Mouse (Mus musculus) forebrain, embryonic 16.5 days (tissue): ENCODE measurements at regions not wholly inside any gene's neighbourhood (a gene's known extent, or its start where the extent isn't known, plus 50 kb on each side); places are given as distances from the start of the nearest gene placed in this dataset.
A peak's percentile ranks its signal among the peaks of the same experiment; 100 is the strongest.

Source experiments
- ATAC-seq: fragments of 200-750 bp; cut with Nextera tagmentation; 2 replicates; pipeline ENCODE4 v1.8.0; 2017; ENCODE audit warnings: mild to moderate bottlenecking, moderate library complexity
- H3K27ac ChIP-seq: fragments of 300-500 bp; sonication (generic); 2 replicates; pipeline ENCODE4 v1.5.1; 2014; ENCODE audit warnings: low read length, control low read depth
- H3K27me3 ChIP-seq: fragments of 300-500 bp; sonication (generic); replicated peaks from 2 replicates; pipeline ENCODE4 v1.6.1; 2014; ENCODE audit warnings: low read length; ENCODE audit not compliant: control insufficient read depth, insufficient read depth
- H3K36me3 ChIP-seq: fragments of 300-500 bp; sonication (generic); 2 replicates; pipeline ENCODE4 v1.6.1; 2014; ENCODE audit not compliant: control insufficient read depth, insufficient read depth
- H3K4me1 ChIP-seq: fragments of 300-500 bp; sonication (generic); replicated peaks from 2 replicates; pipeline ENCODE4 v1.6.1; 2014; ENCODE audit warnings: low read length; ENCODE audit not compliant: control insufficient read depth, insufficient read depth
- H3K4me2 ChIP-seq: fragments of 300-500 bp; sonication (generic); 2 replicates; pipeline ENCODE4 v1.6.1; 2014; ENCODE audit warnings: mild to moderate bottlenecking, low read length, control low read depth
- H3K4me3 ChIP-seq: fragments of 300-500 bp; sonication (generic); replicated peaks from 2 replicates; pipeline ENCODE4 v1.5.1; 2014; ENCODE audit warnings: mild to moderate bottlenecking, low read length, control low read depth
- H3K9ac ChIP-seq: fragments of 300-500 bp; sonication (generic); replicated peaks from 2 replicates; pipeline ENCODE4 v1.6.1; 2014; ENCODE audit warnings: low read depth, low read length, control low read depth
- H3K9me3 ChIP-seq: fragments of 300-500 bp; sonication (generic); 2 replicates; pipeline ENCODE4 v1.6.1; 2016; ENCODE audit warnings: low read length; ENCODE audit not compliant: control insufficient read depth
- WGBS: fragments of 180-500 bp; shearing (Covaris S2); extraction: QIAGEN DNeasy Blood & Tissue Kit; methylation state at CpG from one replicate; pipeline ENCODE4 v1.1.7; 2014; 5-methylcytosine and 5-hydroxymethylcytosine counted together

DNA sequence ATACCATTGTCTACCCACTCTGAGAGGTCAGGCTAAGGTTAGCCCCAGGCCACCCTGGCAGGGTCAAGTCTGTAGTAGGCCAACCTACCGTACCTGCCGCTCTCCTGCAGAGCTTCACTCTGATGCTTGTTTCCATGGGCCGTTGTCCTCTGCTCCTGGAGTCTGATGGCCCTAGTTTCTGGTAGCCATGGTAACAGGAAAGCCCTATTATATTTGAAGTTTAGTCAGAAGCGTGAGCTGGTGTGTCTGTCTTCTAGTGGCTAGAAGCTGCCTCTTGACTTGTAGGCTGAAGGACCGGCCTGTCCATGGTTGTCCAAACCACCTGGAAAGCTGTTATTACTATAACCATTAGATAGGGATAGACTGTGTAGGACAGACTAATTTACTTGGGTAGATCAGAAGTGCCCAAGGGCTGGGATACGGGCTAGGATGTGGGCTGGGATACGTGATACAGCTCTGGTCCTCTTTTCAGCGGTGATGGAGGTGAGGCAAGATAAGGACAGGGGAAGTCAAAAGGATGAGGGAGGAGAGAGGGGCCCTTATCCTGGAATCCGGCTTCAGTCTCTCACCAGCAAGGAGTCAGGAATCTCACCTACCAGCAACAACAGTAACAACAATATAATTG is 58.5 kb upstream of the Zfp706 start:
- Histone ChIP-seq H3K9me3 (no peaks in the 10 kb centered on the region), H3K27ac (no peak overlapping the region), H3K27me3 (no peaks in the 10 kb centered on the region), H3K4me2 (no peak overlapping the region), H3K9ac (no peak overlapping the region), H3K4me3 (no peak overlapping the region), H3K36me3 (no peaks in the 10 kb centered on the region), H3K4me1 (no peaks in the 10 kb centered on the region)
- 0 out of 2 replicates have a peak, but pooled peaks have one; percentile 16 for ATAC-seq
- 82% methylated on average over 9 of the region's 9 CpGs for WGBS

DNA sequence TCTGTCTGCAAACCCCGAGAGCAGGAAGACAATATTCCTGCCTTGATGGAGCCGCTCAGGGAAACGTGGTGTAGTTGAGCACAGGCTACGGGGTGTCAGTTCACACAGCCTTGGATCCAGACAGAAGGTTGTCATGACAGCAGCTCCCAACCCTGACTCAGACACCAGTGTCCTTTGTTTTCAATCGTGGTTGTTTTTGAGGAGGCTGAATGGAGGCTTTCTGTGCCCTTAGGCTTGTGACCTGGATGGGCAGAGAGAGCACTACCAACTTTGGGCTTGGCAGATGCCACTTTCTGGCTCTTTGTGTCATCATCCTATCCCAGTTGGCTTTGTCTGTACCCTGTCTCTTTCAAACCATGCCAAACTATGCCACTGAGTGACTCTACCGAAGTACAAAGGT is 57.8 kb upstream of the Zfp706 start:
- no peaks in the 10 kb centered on the region for H3K27me3 ChIP-seq
- WGBS = 68% methylated on average over 6 of the region's 6 CpGs
- no peaks in the 10 kb centered on the region for H3K36me3 ChIP-seq
- no peak overlapping the region for H3K4me3 ChIP-seq
- H3K4me2 ChIP-seq = no peak overlapping the region
- H3K9ac ChIP-seq = no peak overlapping the region
- ATAC-seq = no peak
- no peaks in the 10 kb centered on the region for H3K4me1 ChIP-seq
- no peaks in the 10 kb centered on the region for H3K9me3 ChIP-seq
- no peak overlapping the region for H3K27ac ChIP-seq

DNA sequence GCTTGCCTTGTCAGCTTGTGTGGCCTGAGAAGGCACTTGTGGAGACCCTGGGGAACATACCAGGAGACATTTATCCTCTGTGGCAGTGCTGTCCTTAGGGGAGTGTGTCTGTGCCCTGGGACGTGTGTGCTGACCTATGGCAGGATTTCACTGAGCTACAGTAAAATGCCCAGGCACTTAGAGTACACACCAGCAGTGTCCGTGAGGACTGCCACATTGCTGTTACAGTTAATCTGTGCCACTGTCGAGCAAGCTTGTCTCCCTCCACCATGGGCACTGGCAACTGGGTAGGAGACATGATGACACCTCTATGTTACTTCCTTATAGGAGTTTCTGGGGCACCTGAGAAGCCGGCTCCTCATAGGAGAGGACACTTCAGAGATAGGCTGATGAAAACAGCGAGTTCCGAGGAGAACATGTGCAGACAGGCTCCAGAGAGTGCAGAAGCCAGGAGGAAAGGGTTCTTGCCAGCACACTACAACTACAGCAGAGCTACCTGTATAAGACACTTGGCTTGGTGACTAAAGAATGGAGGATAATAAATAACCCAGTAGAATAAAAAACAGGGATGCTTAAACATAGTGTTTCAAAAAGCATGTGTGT is 56.3 kb upstream of the Zfp706 start:
- 86% methylated on average over 6 of the region's 6 CpGs for WGBS
- H3K27ac ChIP-seq = no peak overlapping the region

DNA sequence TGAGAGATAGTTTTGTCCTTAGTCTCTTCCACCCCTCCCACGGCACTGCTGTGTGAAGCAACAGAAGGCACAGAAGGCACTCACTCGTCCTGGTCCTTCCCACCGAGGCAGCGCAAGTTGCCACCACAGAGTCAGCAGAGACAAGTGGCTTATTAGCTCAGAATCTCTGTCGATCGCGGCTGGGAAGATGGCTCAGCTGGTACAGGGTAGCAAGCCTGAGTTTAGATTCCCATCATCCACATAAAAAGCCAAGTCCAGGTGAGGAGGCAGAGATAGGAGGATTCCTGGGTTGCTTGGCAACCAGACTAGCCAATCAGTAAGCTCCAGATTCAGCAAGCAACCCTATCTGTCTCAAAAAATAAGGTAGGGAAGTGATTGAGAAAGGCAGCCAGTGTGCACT is 55.0 kb upstream of the Zfp706 start:
- Histone ChIP-seq H3K4me2 (no peak overlapping the region), H3K4me3 (no peak overlapping the region), H3K4me1 (no peaks in the 10 kb centered on the region), H3K27ac (no peak overlapping the region), H3K9me3 (no peaks in the 10 kb centered on the region), H3K9ac (no peak overlapping the region), H3K27me3 (no peaks in the 10 kb centered on the region), H3K36me3 (no peaks in the 10 kb centered on the region)
- ATAC-seq = peak; percentile 61
- WGBS = 83% methylated on average over 7 of the region's 7 CpGs

More for the DNA sequence above, 56.3 kb upstream of the Zfp706 start:
- H3K27me3 ChIP-seq = no peaks in the 10 kb centered on the region
- no peaks in the 10 kb centered on the region for H3K9me3 ChIP-seq
- H3K4me3 ChIP-seq = no peak overlapping the region
- no peak overlapping the region for H3K4me2 ChIP-seq
- no peak for ATAC-seq
- no peaks in the 10 kb centered on the region for H3K36me3 ChIP-seq
- H3K4me1 ChIP-seq = no peaks in the 10 kb centered on the region
- no peak overlapping the region for H3K9ac ChIP-seq

DNA sequence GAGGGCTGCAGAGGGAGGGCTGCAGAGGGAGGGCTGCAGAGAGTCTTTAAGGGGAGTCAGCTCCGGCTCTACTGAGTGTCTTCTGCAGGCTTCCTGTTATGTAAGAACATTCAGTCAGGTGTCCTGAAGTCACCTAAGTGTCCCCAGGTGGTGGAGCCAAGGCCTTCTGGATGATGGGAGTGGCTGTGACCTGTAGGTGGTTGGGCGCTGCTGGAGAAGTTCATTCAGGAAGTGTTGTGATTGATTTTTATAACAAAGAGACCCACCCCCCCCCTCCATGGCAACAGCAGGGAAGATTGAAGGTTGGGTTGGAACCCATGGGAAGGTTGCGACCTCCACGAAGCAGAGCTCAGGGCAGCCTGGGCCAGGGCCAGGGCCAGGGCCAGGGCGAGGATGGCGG is 53.9 kb upstream of the Zfp706 start:
- 87% methylated on average over 6 of the region's 6 CpGs for WGBS
- no peak overlapping the region for H3K27ac ChIP-seq
- no peak overlapping the region for H3K9ac ChIP-seq
- H3K27me3 ChIP-seq = no peaks in the 10 kb centered on the region
- no peak for ATAC-seq
- H3K9me3 ChIP-seq = no peaks in the 10 kb centered on the region
- H3K36me3 ChIP-seq = no peaks in the 10 kb centered on the region
- no peak overlapping the region for H3K4me3 ChIP-seq
- H3K4me2 ChIP-seq = no peak overlapping the region
- no peaks in the 10 kb centered on the region for H3K4me1 ChIP-seq

DNA sequence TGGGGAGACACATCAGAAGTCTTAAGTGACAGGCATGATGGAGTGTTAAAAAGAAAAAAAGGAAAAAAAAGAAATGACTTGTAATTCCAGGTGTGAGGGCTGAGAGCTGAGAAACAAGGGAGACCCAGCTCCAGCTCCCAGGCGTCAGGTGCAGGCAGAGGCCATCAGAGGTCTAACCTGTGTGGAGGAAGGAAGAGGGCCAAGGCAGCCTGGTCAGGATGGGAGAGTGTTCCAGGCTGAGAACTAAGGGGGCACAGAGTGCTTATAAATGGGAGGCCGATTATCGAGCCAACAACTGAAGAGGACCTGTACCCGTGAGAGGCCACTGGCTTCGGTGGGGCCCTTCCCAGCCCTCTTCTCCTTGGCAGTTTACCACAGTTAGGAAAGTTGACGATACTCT is 53.3 kb upstream of the Zfp706 start:
- 92% methylated on average over 6 of the region's 6 CpGs for WGBS
- Histone ChIP-seq H3K9ac (no peak overlapping the region), H3K9me3 (no peaks in the 10 kb centered on the region), H3K4me2 (no peak overlapping the region), H3K4me1 (no peaks in the 10 kb centered on the region), H3K4me3 (no peak overlapping the region), H3K36me3 (no peaks in the 10 kb centered on the region), H3K27ac (no peak overlapping the region), H3K27me3 (no peaks in the 10 kb centered on the region)
- no peak for ATAC-seq
